Mouse (Mus musculus) embryonic facial prominence, embryonic 11.5 days (tissue): ENCODE measurements around the gene Abhd4. TPM values are rescaled to one million over a fixed set of nuclear protein-coding genes. Genes with fewer than 3 reads are reported as not detected.

Experiments
- ATAC-seq: fragments of 200-750 bp; cut with Nextera tagmentation; replicated peaks from 2 replicates; pipeline ENCODE4 v1.8.0; 2017; ENCODE audit warnings: low read depth; ENCODE audit not compliant: insufficient number of reproducible peaks, low FRiP score, low TSS enrichment
- DNase-seq: peaks from one replicate; pipeline ENCODE4 v3.0.0-alpha.2; 2015; ENCODE audit warnings: low spot score
- H3K27ac ChIP-seq: fragments of 300-500 bp; sonication (generic); replicated peaks from 2 replicates; pipeline ENCODE4 v1.5.1; 2014; ENCODE audit warnings: mild to moderate bottlenecking, low read depth, low read length, control low read depth
- H3K27me3 ChIP-seq: fragments of 300-500 bp; sonication (generic); 2 replicates; pipeline ENCODE4 v1.6.1; 2014; ENCODE audit warnings: mild to moderate bottlenecking, low read length, moderate library complexity, mixed read lengths; ENCODE audit not compliant: control insufficient read depth, insufficient read depth
- H3K36me3 ChIP-seq: fragments of 300-500 bp; sonication (generic); replicated peaks from 2 replicates; pipeline ENCODE4 v1.6.1; 2014; ENCODE audit warnings: low read depth, mild to moderate bottlenecking, low read length, moderate library complexity, mixed read lengths; ENCODE audit not compliant: control insufficient read depth, insufficient read depth
- H3K4me1 ChIP-seq: fragments of 300-500 bp; sonication (generic); 2 replicates; pipeline ENCODE4 v1.6.1; 2014; ENCODE audit warnings: low read length, mixed read lengths; ENCODE audit not compliant: control insufficient read depth, insufficient read depth
- H3K4me2 ChIP-seq: fragments of 300-500 bp; sonication (generic); 2 replicates; pipeline ENCODE4 v1.6.1; 2014; ENCODE audit warnings: low read depth, mild to moderate bottlenecking, control low read depth, low read length, moderate library complexity
- H3K4me3 ChIP-seq: fragments of 300-500 bp; sonication (generic); 2 replicates; pipeline ENCODE4 v1.5.1; 2014; ENCODE audit warnings: low read depth, low read length, control low read depth
- H3K9ac ChIP-seq: fragments of 300-500 bp; sonication (generic); replicated peaks from 2 replicates; pipeline ENCODE4 v1.6.1; 2014; ENCODE audit warnings: mild to moderate bottlenecking, control low read depth, low read length
- H3K9me3 ChIP-seq: fragments of 300-500 bp; sonication (generic); replicated peaks from 2 replicates; pipeline ENCODE4 v1.6.1; 2016; ENCODE audit warnings: mild to moderate bottlenecking, low read length, inconsistent platforms, mixed read lengths; ENCODE audit not compliant: control insufficient read depth
- WGBS: fragments of 180-500 bp; shearing (Covaris S2); extraction: QIAGEN DNeasy Blood & Tissue Kit; methylation state at CpG from one replicate; pipeline ENCODE4 v1.1.7; 2014; 5-methylcytosine and 5-hydroxymethylcytosine counted together
- polyA plus RNA-seq: library from polyadenylated mRNA; unstranded; fragments of >200 nt; fragmentation: Nextera tagmentation; extraction: Ambion mirVana; gene quantifications from 2 replicates; pipeline ENCODE4 v1.2.1, GENCODE M21; 2014

Gene Abhd4
- polyA plus RNA-seq, 1 experiment from 2014 or later, result 44.3 TPM

DNA sequence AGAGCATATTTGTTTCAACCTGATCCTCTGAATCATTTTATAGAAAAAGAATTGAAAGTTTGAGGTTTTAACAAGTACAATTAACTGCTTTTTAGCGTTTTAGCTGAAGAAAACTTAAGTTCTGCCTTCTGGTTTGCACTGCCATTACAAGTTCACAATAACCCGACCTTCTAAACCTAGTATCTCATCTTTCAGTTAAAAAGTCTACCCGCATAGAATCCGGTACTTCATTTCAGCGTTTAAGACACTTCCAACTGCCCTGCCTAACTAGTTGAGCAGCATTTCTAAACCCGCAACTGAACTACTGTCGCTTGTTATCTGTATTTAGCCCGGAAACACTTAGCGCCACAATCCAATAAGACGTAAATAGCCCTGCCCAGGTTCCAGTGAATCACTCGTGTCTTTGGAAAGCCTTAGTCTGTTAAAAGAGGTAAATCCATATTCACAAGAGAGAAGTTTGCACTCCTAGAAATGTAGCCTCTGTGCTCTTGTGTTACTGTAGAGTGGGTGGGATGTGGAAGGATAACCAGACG, 748 bp downstream of the Abhd4 start:
- Histone ChIP-seq H3K27ac (no peak overlapping the region), H3K9ac (no peak overlapping the region), H3K36me3 (no peaks in the 10 kb centered on the region), H3K4me1 (no peaks in the 10 kb centered on the region), H3K4me2 (peak overlapping the region; percentile 62), H3K4me3 (peak overlapping the region; percentile 78; the same call in 1 of the 2 replicates), H3K9me3 (no peaks in the 10 kb centered on the region), H3K27me3 (no peaks in the 10 kb centered on the region)
- ATAC-seq (no peak), DNase-seq (no peak)
- 62% methylated on average over 12 of the region's 12 CpGs for WGBS

GRCm38 (mm10) chr14:54258131-54258670, 4.2 kb downstream of the Abhd4 start:
- H3K9ac ChIP-seq, result no peak overlapping the region
- no peak for ATAC-seq
- 66% methylated on average over 7 of the region's 7 CpGs for WGBS
- no peak overlapping the region for H3K4me2 ChIP-seq
- no peak overlapping the region for H3K27ac ChIP-seq
- H3K4me3 ChIP-seq, result no peak overlapping the region
- H3K4me1 ChIP-seq, result no peaks in the 10 kb centered on the region
- H3K27me3 ChIP-seq, result no peaks in the 10 kb centered on the region
- H3K9me3 ChIP-seq, result no peaks in the 10 kb centered on the region
- no peaks in the 10 kb centered on the region for H3K36me3 ChIP-seq
- DNase-seq, result no peak

GRCm38 (mm10) chr14:54259003-54259721, 5.2 kb downstream of the Abhd4 start:
- no peaks in the 10 kb centered on the region for H3K36me3 ChIP-seq
- H3K9ac ChIP-seq, result peak overlapping the region; percentile 52
- WGBS, result under 1% methylated on average over 35 of the region's 35 CpGs
- H3K9me3 ChIP-seq, result no peaks in the 10 kb centered on the region
- peak overlapping the region; percentile 58 for H3K4me2 ChIP-seq
- no peak overlapping the region for H3K27ac ChIP-seq
- ATAC-seq (peak; percentile 87), DNase-seq (peak; percentile 94)
- peak overlapping the region; percentile 44 for H3K4me3 ChIP-seq
- H3K4me1 ChIP-seq, result no peaks in the 10 kb centered on the region
- H3K27me3 ChIP-seq, result no peaks in the 10 kb centered on the region

DNA sequence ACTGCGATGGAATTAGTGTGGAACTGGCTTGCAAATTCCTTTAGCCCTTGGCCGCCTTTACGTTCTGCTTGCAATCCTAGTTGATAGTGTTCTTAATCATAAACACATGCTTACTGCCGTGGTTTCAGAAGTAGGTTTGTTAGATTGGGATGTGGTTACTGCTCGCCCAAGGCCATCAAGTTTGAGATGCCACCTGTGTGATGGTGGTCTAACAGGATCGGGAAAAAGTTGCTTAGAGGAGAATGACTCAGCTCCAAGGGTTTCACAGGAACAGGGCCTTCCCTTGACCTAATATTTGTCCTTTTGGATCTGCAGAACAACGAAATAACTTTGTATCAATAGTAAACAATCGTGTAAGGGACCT, 5.7 kb downstream of the Abhd4 start:
- DNase-seq (peak; percentile 43), ATAC-seq (no peak)
- Histone ChIP-seq H3K27me3 (no peaks in the 10 kb centered on the region), H3K27ac (no peak overlapping the region), H3K9me3 (no peaks in the 10 kb centered on the region), H3K36me3 (no peaks in the 10 kb centered on the region), H3K4me1 (no peaks in the 10 kb centered on the region), H3K9ac (peak overlapping the region; percentile 52), H3K4me3 (peak overlapping the region; percentile 44), H3K4me2 (peak overlapping the region; percentile 58)
- WGBS, result 21% methylated on average over 8 of the region's 8 CpGs

GRCm38 (mm10) chr14:54260196-54260595, 6.2 kb downstream of the Abhd4 start:
- no peak for DNase-seq
- 82% methylated on average over 2 of the region's 2 CpGs for WGBS
- Histone ChIP-seq H3K4me1 (no peaks in the 10 kb centered on the region), H3K27ac (no peak overlapping the region), H3K9me3 (no peaks in the 10 kb centered on the region), H3K9ac (no peak overlapping the region), H3K27me3 (no peaks in the 10 kb centered on the region), H3K4me3 (no peak overlapping the region), H3K36me3 (no peaks in the 10 kb centered on the region), H3K4me2 (no peak overlapping the region)
- no peak for ATAC-seq

DNA sequence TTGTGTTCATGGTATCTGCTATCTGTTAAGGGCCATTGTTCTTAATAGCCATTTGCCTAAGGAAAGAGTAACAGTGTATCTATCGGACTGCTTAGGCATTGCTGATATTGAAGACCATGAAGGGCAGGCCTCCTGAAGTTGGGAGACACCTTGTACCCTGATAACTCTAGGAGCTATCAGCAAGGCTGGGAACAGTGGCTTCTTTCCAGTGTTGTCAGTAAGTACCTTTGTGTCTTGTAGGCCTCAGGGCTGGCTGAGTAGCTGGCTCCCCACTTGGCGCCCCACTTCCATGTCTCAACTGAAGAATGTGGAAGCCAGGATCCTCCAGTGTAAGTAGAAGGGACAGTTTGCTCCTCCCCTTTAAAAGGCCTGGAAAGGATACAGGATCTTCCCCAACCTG, 7.4 kb downstream of the Abhd4 start:
- Histone ChIP-seq H3K9me3 (no peaks in the 10 kb centered on the region), H3K9ac (no peak overlapping the region), H3K4me1 (no peaks in the 10 kb centered on the region), H3K4me3 (no peak overlapping the region), H3K27me3 (no peaks in the 10 kb centered on the region), H3K4me2 (no peak overlapping the region), H3K36me3 (no peaks in the 10 kb centered on the region), H3K27ac (no peak overlapping the region)
- 88% methylated on average over 2 of the region's 2 CpGs for WGBS
- ATAC-seq, result no peak
- no peak for DNase-seq

DNA sequence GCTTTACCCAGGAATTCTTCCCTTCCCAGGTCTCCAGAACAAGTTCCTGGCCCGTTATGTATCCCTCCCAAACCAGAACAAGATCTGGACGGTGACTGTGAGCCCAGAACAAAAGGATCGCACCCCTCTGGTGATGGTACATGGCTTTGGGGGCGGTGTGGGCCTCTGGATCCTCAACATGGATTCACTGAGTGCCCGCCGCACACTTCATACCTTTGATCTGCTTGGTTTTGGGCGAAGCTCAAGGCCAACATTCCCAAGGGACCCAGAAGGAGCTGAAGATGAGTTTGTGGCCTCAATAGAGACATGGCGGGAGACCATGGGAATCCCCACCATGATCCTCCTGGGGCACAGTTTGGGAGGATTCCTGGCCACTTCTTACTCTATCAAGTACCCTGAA, 8.6 kb downstream of the Abhd4 start:
- no peak overlapping the region for H3K4me3 ChIP-seq
- DNase-seq (no peak), ATAC-seq (no peak)
- no peaks in the 10 kb centered on the region for H3K27me3 ChIP-seq
- H3K4me2 ChIP-seq, result no peak overlapping the region
- no peak overlapping the region for H3K9ac ChIP-seq
- 88% methylated on average over 8 of the region's 8 CpGs for WGBS
- no peaks in the 10 kb centered on the region for H3K9me3 ChIP-seq
- no peaks in the 10 kb centered on the region for H3K4me1 ChIP-seq
- no peak overlapping the region for H3K27ac ChIP-seq
- H3K36me3 ChIP-seq, result no peaks in the 10 kb centered on the region

DNA sequence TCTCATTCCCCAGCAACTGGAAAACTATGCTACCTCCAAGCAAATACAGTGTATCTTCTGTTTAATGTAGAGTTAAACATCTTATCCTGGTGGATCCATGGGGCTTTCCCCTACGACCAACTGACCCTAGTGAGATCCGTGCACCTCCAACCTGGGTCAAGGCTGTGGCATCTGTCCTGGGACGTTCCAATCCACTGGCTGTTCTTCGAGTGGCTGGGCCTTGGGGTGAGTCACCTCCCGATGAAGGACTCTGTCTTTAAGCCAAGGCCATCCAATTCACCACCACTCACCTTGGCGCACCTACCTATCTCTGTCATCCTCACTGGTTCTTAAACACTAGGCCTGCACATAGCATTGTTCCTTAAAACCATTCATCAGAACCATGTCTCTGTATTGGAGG, 9.1 kb downstream of the Abhd4 start:
- ATAC-seq, result no peak
- H3K4me1 ChIP-seq, result no peaks in the 10 kb centered on the region
- H3K9me3 ChIP-seq, result no peaks in the 10 kb centered on the region
- H3K9ac ChIP-seq, result no peak overlapping the region
- no peak overlapping the region for H3K27ac ChIP-seq
- H3K4me2 ChIP-seq, result no peak overlapping the region
- H3K4me3 ChIP-seq, result no peak overlapping the region
- DNase-seq, result no peak
- WGBS, result 91% methylated on average over 6 of the region's 6 CpGs
- H3K36me3 ChIP-seq, result no peaks in the 10 kb centered on the region
- H3K27me3 ChIP-seq, result no peaks in the 10 kb centered on the region
